Mouse (Mus musculus) stomach, postnatal 0 days (tissue): ENCODE measurements at regions not wholly inside any gene's neighbourhood (a gene's known extent, or its start where the extent isn't known, plus 50 kb on each side); places are given as distances from the start of the nearest gene placed in this dataset.

Source experiments
- ATAC-seq: fragments of 200-750 bp; cut with Nextera tagmentation; 2 replicates; pipeline ENCODE4 v1.8.0; 2017; ENCODE audit not compliant: low FRiP score, low TSS enrichment
- DNase-seq: peaks from one replicate; pipeline ENCODE4 v3.0.0-alpha.2; 2016; ENCODE audit warnings: low spot score
- H3K27ac ChIP-seq: fragments of 300-500 bp; sonication (generic); replicated peaks from 2 replicates; pipeline ENCODE4 v1.5.1; 2014; ENCODE audit warnings: mild to moderate bottlenecking, control low read depth
- H3K27me3 ChIP-seq: fragments of 300-500 bp; sonication (generic); 2 replicates; pipeline ENCODE4 v1.6.1; 2014; ENCODE audit warnings: low read length; ENCODE audit not compliant: control insufficient read depth, insufficient read depth
- H3K36me3 ChIP-seq: fragments of 300-500 bp; sonication (generic); 2 replicates; pipeline ENCODE4 v1.6.1; 2014; ENCODE audit warnings: low read length, mixed read lengths; ENCODE audit not compliant: control insufficient read depth, insufficient read depth
- H3K4me1 ChIP-seq: fragments of 300-500 bp; sonication (generic); replicated peaks from 2 replicates; pipeline ENCODE4 v1.6.1; 2014; ENCODE audit warnings: antibody characterized with exemption; ENCODE audit not compliant: control insufficient read depth, insufficient read depth
- H3K4me2 ChIP-seq: fragments of 300-500 bp; sonication (generic); replicated peaks from 2 replicates; pipeline ENCODE4 v1.6.1; 2014; ENCODE audit warnings: low read depth, mild to moderate bottlenecking, control low read depth, moderate library complexity
- H3K4me3 ChIP-seq: fragments of 300-500 bp; sonication (generic); 2 replicates; pipeline ENCODE4 v1.5.1; 2014; ENCODE audit warnings: low read depth, low read length, control low read depth
- H3K9ac ChIP-seq: fragments of 300-500 bp; sonication (generic); 2 replicates; pipeline ENCODE4 v1.6.1; 2014; ENCODE audit warnings: mild to moderate bottlenecking, low read length, control low read depth, mixed read lengths
- H3K9me3 ChIP-seq: fragments of 300-500 bp; sonication (generic); 2 replicates; pipeline ENCODE4 v1.6.1; 2016; ENCODE audit warnings: low read length; ENCODE audit not compliant: control insufficient read depth
- CTCF ChIP-seq: IDR thresholded peaks from 2 replicates; pipeline ENCODE4 v1.5.1; 2016; ENCODE audit warnings: antibody characterized with exemption, low read depth, mild to moderate bottlenecking, moderate library complexity
- EP300 ChIP-seq: optimal IDR thresholded peaks from 2 replicates; pipeline ENCODE3; 2016; ENCODE audit warnings: antibody characterized with exemption
- WGBS: fragments of 180-500 bp; shearing (Covaris S2); extraction: QIAGEN DNeasy Blood & Tissue Kit; methylation state at CpG from one replicate; pipeline ENCODE4 v1.1.7; 2014; 5-methylcytosine and 5-hydroxymethylcytosine counted together

DNA sequence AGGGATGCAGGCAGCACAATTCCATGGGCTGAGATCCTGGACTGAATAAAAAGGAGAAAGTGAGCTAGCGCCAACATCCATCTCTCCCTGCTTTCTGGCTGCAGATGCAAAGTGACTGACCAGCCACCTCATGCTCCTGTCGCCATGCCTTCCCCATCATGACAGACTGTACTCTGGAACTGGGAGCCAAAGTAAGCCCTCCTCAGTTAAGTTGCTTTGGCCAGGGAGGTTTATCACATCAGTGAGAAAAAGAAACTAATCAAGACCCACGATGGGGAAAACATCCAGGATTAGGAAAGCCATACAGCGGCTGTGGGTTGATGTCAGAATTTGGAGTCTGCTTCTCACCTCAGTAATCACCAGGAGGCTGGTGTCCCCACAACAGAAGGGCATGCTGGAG, 283.6 kb downstream of the Prdm2 start:
- Histone ChIP-seq H3K36me3 (no peaks in the 10 kb centered on the region), H3K4me3 (no peak overlapping the region), H3K27ac (no peak overlapping the region), H3K4me2 (no peak overlapping the region), H3K9me3 (no peaks in the 10 kb centered on the region), H3K4me1 (no peaks in the 10 kb centered on the region), H3K9ac (no peak overlapping the region), H3K27me3 (no peaks in the 10 kb centered on the region)
- TF ChIP-seq EP300, result no peak
- no peak for TF ChIP-seq CTCF
- 82% methylated on average over 4 of the region's 4 CpGs for WGBS
- no peak for ATAC-seq
- DNase-seq, result no peak

- Histone ChIP-seq H3K4me1 (no peaks in the 10 kb centered on the region), H3K9me3 (no peaks in the 10 kb centered on the region), H3K27me3 (no peaks in the 10 kb centered on the region), H3K27ac (no peak overlapping the region), H3K36me3 (no peaks in the 10 kb centered on the region), H3K4me2 (no peak overlapping the region), H3K9ac (no peak overlapping the region), H3K4me3 (no peak overlapping the region)
- DNase-seq (no peak), ATAC-seq (no peak)
- no peak for TF ChIP-seq EP300
- no peak for TF ChIP-seq CTCF
- WGBS, result 75% methylated on average over 7 of the region's 7 CpGs
Measured at GRCm38 (mm10) chr4:142927328-142928108, 285.3 kb downstream of the Prdm2 start.

DNA sequence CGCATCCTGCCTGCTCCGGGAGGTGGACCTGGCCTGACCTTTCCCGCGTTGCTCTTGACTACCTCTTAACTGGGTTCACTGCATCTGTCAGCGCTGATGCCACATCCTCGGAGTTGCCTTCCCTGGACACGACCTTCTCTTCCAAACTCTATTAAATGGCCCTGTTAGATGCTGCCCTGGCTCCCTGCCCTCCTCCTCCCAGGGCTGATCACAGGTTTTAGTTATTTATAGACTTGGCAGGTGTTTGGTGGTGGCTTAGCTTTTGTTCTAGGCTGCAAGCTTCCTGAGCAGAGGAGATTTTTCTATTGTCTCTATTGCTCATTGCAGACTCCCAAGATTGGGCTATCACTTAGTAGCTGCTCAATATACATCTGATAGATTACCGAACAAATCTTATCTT, 287.7 kb downstream of the Prdm2 start:
- no peak overlapping the region for H3K4me2 ChIP-seq
- ATAC-seq (no peak), DNase-seq (no peak)
- H3K36me3 ChIP-seq, result no peaks in the 10 kb centered on the region
- no peaks in the 10 kb centered on the region for H3K9me3 ChIP-seq
- no peaks in the 10 kb centered on the region for H3K4me1 ChIP-seq
- no peaks in the 10 kb centered on the region for H3K27me3 ChIP-seq
- no peak overlapping the region for H3K4me3 ChIP-seq
- no peak for TF ChIP-seq EP300
- no peak for TF ChIP-seq CTCF
- 53% methylated on average over 8 of the region's 8 CpGs for WGBS
- H3K9ac ChIP-seq, result no peak overlapping the region
- H3K27ac ChIP-seq, result no peak overlapping the region

DNA sequence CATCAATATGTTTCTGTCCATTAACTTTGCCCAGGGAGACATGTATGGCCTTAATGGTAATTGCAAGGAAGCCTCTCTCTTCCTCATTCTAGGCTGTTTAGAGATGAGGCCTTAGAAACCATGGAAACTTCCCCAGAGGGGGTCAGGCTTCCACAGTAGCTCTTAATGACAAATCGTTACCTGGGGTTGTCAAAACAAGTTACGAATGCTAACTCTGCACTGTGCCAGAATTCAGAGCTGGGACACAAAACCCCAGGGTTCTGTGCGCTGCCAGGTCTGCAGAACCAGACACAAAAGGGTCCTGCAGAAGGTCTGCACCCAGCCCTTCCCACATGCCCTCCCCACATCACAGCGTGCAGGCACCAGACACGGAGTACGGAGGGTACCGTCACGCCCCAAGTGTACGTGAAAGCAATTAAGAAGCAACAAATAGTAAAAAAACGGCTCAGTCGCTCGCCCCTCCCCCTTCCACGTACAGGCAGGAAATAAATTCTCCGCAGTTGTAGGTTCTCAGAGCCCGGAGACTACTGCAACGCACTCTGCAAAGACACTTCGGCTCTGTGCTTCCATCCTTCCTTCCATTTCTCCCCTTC, 303.3 kb downstream of the Prdm2 start:
- H3K4me1 ChIP-seq, result no peaks in the 10 kb centered on the region
- no peak for DNase-seq
- no peak for TF ChIP-seq EP300
- no peak for TF ChIP-seq CTCF
- H3K36me3 ChIP-seq, result no peaks in the 10 kb centered on the region
- H3K4me2 ChIP-seq, result peak overlapping the region; percentile 38
- H3K27me3 ChIP-seq, result no peaks in the 10 kb centered on the region
- H3K4me3 ChIP-seq, result 0 out of 2 replicates have a peak overlapping the region, but pooled peaks have one; percentile 8
- H3K27ac ChIP-seq, result no peak overlapping the region
- ATAC-seq, result no peak
- no peaks in the 10 kb centered on the region for H3K9me3 ChIP-seq
- no peak overlapping the region for H3K9ac ChIP-seq
- WGBS, result 34% methylated on average over 17 of the region's 17 CpGs

DNA sequence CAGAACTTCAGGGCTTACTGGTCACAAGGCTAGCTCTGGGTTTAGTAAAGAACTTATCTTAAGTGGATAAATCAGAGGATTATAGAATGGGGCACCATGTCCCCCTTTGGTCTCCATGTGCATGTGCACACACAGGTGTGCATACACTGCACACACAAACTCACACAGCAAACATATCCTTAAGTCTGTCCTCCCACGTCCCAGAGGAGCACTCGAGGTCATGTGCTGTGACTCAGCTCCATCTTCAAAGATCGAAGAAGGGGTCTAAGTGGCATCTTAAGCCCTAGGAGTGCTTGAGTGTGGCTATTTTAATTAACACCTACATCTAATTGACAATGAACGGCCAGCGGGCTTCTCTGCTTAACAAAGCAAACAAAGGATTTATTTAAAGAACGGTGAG, 304.0 kb downstream of the Prdm2 start:
- Histone ChIP-seq H3K4me3 (no peak overlapping the region), H3K27me3 (no peaks in the 10 kb centered on the region), H3K9ac (no peak overlapping the region), H3K4me1 (no peaks in the 10 kb centered on the region), H3K9me3 (no peaks in the 10 kb centered on the region), H3K4me2 (no peak overlapping the region), H3K27ac (no peak overlapping the region), H3K36me3 (no peaks in the 10 kb centered on the region)
- DNase-seq (no peak), ATAC-seq (no peak)
- WGBS, result 44% methylated on average over 6 of the region's 6 CpGs
- no peak for TF ChIP-seq CTCF
- no peak for TF ChIP-seq EP300

- no peak overlapping the region for H3K9ac ChIP-seq
- DNase-seq, result no peak
- no peaks in the 10 kb centered on the region for H3K36me3 ChIP-seq
- no peak for ATAC-seq
- no peaks in the 10 kb centered on the region for H3K9me3 ChIP-seq
- peak; percentile 49 for TF ChIP-seq CTCF
- no peak for TF ChIP-seq EP300
- H3K27ac ChIP-seq, result no peak overlapping the region
- no peak overlapping the region for H3K4me3 ChIP-seq
- WGBS, result 66% methylated on average over 9 of the region's 9 CpGs
- H3K4me2 ChIP-seq, result no peak overlapping the region
- no peaks in the 10 kb centered on the region for H3K27me3 ChIP-seq
- H3K4me1 ChIP-seq, result no peaks in the 10 kb centered on the region
Measured at GRCm38 (mm10) chr4:142903356-142904032, 309.3 kb downstream of the Prdm2 start.
